Mouse (Mus musculus): ENCODE measurements around the gene Mtus2.
A peak's percentile ranks its signal among the peaks of the same experiment; 100 is the strongest.
"Not testable (repeated sequence)": the region's sequence is repeated elsewhere in the genome, so short reads cannot be mapped to it uniquely, and the experiment has no call there.

Gene Mtus2

GRCm38 (mm10) chr5:147956821-147957564 lies at the start of gene Mtus2:
Gene Mtus2, plus strand, starts transcription at chr5:147957320.
- peak; percentile 85 for DNase-seq (ENCODE audit: low spot score)

GRCm38 (mm10) chr5:147907851-147908250 lies 49.3 kb upstream of the Mtus2 start:
- DNase-seq (ENCODE audit: low spot score), result no peak

DNA sequence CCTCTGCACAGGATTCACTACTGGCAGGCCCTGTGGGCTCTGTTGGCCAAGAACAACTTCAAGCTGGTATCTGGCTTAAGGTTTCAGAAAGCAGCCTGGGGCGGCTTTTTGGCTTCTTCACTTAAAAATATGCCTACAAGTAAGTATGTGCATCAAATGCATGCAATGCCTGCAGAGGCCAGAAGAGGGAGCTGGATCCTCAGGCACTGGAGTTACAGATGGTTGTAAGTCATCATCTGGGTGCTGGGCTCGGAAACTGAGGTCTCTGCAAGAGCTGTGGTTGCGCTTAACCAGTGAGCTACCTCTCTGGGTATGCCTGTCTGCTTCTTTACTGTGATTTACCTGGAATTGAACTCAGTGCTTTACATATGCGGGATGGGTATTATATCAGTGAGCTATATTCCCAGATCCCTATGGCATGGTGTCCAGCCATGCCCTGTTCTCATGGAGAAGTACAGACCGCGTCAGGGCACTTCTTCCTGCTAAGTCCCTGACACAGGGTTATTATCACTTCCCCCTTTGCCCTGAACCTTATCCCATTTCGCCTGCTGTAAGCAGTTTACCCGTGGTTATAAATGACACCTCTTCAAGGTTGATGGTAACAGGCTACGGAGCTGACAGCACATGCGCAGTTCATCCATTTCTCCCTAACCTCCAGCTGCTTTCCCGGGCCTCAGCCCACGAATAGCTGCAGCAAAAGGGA lies 46.2 kb upstream of the Mtus2 start:
- no peak for DNase-seq (ENCODE audit: low spot score)

GRCm38 (mm10) chr5:147911744-147912143 lies 45.4 kb upstream of the Mtus2 start:
- DNase-seq (ENCODE audit: low spot score), result no peak

DNA sequence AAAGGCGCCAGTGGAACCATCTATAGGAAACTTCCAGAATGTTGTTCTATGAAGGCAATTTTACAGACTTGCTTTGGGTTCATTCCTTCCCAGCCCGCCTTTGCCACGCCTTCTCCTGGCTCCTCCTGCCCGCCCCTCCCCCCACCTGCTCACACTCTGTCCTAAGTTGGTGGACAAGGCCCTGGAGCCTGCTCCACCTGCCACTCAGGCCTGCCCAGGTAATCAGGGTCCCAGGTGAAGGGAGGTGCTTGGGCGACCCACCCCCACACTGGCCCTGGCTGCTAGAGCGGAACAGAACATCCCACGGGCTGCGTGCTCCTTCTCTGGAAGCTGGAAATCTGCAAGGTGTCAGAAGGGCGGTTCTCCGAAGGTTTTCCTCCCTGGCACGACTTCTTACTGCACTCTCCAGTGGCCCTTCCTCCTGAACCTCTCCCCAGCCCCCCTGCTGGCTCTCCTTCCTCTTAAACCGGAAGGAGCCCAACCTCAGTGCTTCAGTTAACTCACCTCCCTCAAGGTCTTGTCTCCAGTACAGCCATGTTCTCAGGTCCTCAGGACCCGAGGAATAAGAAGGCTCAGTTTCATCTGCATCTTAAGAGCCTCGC lies 43.8 kb upstream of the Mtus2 start:
- DNase-seq (ENCODE audit: low spot score), result no peak

- DNase-seq (ENCODE audit: low spot score), result no peak
Measured at GRCm38 (mm10) chr5:147915038-147915566, 42.0 kb upstream of the Mtus2 start.

GRCm38 (mm10) chr5:147916171-147916570 lies 40.9 kb upstream of the Mtus2 start:
- no peak for DNase-seq (ENCODE audit: low spot score)

DNA sequence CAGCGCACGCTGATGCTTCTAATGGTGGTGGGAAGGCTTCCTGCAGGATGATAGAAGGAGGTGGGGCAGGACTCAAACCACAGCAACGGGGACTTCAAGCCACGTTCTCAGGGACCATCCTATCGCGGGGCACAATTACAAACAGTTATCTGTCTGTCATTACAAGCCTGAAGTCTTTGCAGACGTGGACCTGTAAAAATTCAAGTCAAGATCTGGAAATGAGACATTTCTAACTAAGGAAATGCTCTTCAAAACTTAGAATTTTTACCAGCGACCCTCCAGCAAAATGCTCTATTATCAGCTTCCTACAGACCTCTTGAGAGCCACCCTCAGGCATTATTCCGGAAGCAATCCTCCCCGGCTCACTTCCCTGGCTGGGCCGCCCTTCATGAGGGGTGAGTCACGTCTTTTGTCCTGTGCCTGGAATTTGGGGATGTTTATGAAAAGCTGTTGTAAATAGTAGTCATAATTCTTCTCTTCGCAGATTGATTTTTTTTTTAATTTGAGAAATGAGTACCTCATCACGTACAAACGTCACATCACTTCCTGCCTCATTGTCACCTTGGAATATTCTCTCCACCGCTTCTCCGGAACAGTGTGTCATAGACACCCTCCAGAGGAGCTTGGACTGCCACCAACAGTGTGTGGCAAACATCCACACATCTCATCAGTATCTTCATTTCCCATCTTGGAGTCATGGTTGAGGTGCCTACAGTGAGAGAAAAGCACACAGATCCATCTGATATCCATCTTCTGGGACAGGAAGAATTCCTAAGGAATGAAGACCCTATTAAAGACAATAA lies 38.9 kb upstream of the Mtus2 start:
- no peak for DNase-seq (ENCODE audit: low spot score)

- DNase-seq (ENCODE audit: low spot score), result no peak
Measured at GRCm38 (mm10) chr5:147924621-147925020, 32.5 kb upstream of the Mtus2 start.

GRCm38 (mm10) chr5:147925935-147926604 lies 31.1 kb upstream of the Mtus2 start:
- DNase-seq (ENCODE audit: low spot score), result no peak

- DNase-seq (ENCODE audit: low spot score), result no peak
Measured at GRCm38 (mm10) chr5:147928668-147929497, 28.2 kb upstream of the Mtus2 start.

- no peak for DNase-seq (ENCODE audit: low spot score)
Measured at GRCm38 (mm10) chr5:147935096-147935495, 22.0 kb upstream of the Mtus2 start.

DNA sequence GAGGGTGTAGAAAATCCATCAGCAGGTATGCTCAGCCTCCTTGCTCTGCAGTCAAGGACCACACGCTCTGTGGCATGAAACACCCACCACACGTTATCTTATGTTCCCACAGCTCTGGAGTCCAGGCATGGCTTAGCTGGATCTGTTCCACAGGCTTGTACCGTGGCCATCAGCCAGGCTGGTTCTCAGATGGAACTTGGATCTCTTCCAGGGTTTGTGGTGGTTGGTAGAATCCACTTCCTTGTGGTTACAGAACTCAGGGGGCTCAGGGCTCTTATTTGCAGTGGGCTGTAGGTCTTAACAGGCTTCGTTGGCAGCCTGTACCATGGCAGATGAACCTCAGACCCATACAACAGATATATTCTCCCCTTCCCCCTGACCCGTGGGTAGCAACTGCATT lies 17.9 kb upstream of the Mtus2 start:
- DNase-seq (ENCODE audit: low spot score), result no peak

DNA sequence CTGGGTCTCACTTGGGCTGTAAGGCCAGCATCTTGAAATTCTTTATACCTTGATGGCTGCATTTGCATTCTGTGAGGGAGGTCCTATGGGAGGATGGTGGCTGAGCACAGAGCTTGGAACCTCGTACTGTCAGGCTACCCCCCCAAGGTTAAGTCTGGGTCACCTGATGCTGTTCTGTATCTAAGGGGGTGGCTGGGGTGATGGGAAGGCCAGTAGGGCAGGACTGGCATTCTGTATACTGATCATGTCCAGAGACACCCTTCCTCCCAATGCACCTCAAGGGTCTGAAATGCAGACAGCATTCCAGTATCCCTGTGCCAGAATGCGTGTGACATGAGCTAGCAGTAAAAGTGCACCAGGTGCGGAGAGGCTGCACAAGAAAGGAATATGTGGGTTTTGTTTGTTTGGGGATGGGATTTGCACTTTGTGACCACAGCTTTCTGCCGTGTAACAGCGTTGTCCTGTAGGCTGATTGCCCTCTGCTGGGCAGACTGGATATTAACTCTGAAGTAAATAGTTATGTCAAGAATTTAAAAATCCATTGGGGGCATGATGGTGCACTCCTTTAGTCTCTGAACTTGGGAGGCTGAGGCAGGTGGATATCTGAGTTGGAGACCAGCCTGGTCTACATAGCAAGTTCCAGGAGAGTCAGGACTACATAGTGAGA lies 12.0 kb upstream of the Mtus2 start:
- DNase-seq (ENCODE audit: low spot score), result no peak

GRCm38 (mm10) chr5:147949881-147950280 lies 7.2 kb upstream of the Mtus2 start:
- DNase-seq (ENCODE audit: low spot score), result no peak

GRCm38 (mm10) chr5:147951751-147952150 lies 5.4 kb upstream of the Mtus2 start:
- no peak for DNase-seq (ENCODE audit: low spot score)

- not testable (repeated sequence) for DNase-seq (ENCODE audit: low spot score)
Measured at GRCm38 (mm10) chr5:147953181-147953580, 3.9 kb upstream of the Mtus2 start.

DNA sequence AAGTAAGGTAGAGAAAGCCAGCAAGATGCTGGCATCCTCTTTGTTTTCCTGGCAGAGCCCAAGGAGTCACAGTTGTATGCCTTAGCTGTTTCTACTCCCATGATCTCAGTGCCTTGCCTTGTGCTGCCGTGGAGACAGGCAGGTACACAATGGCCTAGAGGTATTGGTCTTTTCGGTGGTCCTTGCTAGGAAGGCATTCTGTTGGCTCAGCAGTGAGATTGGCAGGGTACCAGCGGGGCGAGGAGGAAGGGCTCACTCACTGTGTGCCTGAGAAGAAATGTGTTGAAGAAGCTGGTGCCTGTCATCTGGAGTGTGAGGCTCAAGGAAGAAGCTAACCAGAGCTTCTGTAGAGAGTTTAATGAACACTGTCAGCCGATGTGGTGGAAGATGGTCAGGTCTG lies 1.4 kb upstream of the Mtus2 start:
- DNase-seq (ENCODE audit: low spot score), result no peak

GRCm38 (mm10) chr5:147956421-147956820 lies 699 bp upstream of the Mtus2 start:
- no peak for DNase-seq (ENCODE audit: low spot score)
